Mouse (Mus musculus): ENCODE measurements around the gene Slc39a8. TPM values are rescaled to one million over a fixed set of nuclear protein-coding genes. Genes with fewer than 3 reads are reported as not detected.

Slc39a8 gene
- total RNA-seq (2021): 1 to 10 TPM; 3.4 to 5.1 TPM
- long read RNA-seq, experiment 1, partial matches to known transcripts: 0 of 5 reads
- long read RNA-seq, experiment 1, other reads (novel, unspliced or antisense): 1 of 5 reads
- long read RNA-seq, experiment 2, partial matches to known transcripts: 0 of 2 reads
- long read RNA-seq, experiment 2, other reads (novel, unspliced or antisense): 0 of 2 reads

- peak; percentile 90 to 91 for DNase-seq
Measured at GRCm38 (mm10) chr3:135825016-135825753, at the start of gene Slc39a8. Slc39a8 (plus strand) TSS chr3:135825279.

- DNase-seq: no peak
Measured at GRCm38 (mm10) chr3:135785065-135785464, 40.0 kb upstream of the Slc39a8 start.

DNA sequence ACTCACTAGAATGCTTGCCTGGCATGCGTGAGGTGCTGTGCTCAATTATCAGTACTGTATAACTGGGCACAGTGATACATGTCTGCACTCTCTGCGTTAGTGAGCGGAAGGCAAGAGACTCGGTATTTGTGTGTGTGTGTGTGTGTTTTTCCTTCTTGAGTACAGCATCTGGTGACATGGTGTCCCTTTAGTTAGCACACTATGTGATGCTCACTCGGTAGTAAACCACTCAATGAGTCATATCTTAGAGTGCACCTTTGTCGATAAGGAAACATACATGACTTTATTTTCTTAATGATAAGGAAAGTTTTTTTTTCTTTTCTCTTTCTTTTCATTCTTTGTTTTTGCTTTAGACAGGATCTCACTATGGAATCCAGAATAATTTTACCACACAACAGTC lies 29.0 kb upstream of the Slc39a8 start:
- no peak for DNase-seq

GRCm38 (mm10) chr3:135798241-135798640 lies 26.8 kb upstream of the Slc39a8 start:
- peak in 1 of 2 experiments; percentile 2 for DNase-seq

- DNase-seq: no peak
Measured at GRCm38 (mm10) chr3:135798665-135799064, 26.4 kb upstream of the Slc39a8 start.

DNA sequence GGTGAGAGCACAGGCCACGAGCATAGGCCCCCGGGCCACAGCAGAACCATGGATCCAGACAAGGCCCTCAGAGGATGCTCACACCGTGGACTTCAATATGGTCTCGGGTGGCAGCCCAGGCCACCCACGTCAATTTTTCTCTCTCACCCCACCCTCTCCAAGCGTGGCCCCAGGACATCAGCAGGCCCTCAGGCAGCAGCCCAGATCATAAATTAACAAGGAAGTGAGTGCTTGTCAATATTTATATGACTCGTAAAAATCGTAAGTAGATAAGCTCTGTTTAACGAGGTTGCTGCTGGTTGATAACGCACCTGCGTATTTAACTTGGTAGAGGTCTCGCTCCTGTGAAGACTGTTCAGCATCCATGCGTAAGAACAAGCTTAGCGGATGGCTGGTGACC lies 10.4 kb upstream of the Slc39a8 start:
- DNase-seq: no peak

GRCm38 (mm10) chr3:135815973-135816727 lies 8.9 kb upstream of the Slc39a8 start:
- no peak for DNase-seq

DNA sequence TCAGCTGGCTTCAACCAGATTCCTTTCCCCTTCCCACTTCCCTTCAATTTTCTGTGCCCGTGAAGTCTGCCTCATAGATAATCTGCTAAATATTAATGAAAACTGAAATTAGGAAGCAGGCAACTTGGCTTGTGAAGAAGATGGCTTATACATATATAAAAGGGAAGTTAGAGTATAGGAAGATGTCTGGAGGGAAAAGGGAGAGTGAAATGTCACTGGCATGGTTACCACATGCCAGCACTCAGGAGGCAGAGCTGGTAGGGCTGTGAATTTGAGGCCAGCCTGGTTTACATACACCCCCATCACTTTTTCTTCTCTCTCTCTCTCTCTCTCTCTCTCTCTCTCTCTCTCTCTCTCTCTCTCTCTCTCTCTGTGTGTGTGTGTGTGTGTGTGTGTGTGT lies 8.0 kb upstream of the Slc39a8 start:
- DNase-seq: no peak

- no peak for DNase-seq
Measured at GRCm38 (mm10) chr3:135824436-135824835, 643 bp upstream of the Slc39a8 start.

GRCm38 (mm10) chr3:135825754-135826683 lies 940 bp downstream of the Slc39a8 start:
- peak; percentile 57 to 61 for DNase-seq

- DNase-seq: no peak
Measured at GRCm38 (mm10) chr3:135826684-135827249, 1.7 kb downstream of the Slc39a8 start.

- no peak for DNase-seq
Measured at GRCm38 (mm10) chr3:135828000-135828399, 2.9 kb downstream of the Slc39a8 start.

DNA sequence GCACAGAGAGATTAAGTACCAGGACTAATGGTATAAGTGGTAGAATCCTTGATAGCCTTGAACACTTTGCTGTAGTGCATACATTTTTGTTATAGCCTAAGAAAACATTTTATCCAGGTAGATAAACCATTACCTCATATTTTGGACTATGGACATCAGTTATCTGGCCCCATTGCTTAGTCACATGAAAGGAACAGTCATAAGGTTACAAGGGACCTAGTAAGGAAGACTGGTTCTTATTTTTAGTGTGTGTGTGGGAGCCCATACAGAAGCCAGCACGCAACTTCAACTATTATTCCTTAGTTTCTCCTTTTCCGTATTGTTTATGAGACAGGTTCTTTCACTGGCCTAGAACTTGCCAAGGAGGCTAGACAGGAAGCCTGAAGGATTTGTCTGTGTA lies 7.4 kb downstream of the Slc39a8 start:
- no peak for DNase-seq

GRCm38 (mm10) chr3:135832907-135833306 lies 7.8 kb downstream of the Slc39a8 start:
- no peak for DNase-seq

DNA sequence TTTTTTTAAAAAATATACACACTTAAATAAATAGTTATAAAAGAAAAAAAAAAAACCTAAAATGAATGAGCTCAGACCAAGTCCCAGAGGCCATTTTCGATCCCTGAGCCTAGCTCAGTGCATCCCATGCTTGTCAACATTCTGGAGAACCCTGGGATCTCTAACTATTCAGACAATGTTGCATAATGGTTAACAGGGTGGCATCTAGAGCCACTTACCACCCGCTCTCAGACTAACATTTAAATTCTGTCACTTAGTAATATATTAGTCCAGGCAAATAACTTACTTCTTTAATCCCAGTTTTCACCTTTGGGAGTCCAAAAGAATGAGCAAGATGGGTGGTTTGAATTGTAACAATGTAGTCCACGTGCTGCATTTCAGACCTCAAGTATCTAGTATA lies 9.9 kb downstream of the Slc39a8 start:
- DNase-seq: no peak

- no peak for DNase-seq
Measured at GRCm38 (mm10) chr3:135839535-135839934, 14.5 kb downstream of the Slc39a8 start.

GRCm38 (mm10) chr3:135840185-135840584 lies 15.1 kb downstream of the Slc39a8 start:
- DNase-seq: no peak

DNA sequence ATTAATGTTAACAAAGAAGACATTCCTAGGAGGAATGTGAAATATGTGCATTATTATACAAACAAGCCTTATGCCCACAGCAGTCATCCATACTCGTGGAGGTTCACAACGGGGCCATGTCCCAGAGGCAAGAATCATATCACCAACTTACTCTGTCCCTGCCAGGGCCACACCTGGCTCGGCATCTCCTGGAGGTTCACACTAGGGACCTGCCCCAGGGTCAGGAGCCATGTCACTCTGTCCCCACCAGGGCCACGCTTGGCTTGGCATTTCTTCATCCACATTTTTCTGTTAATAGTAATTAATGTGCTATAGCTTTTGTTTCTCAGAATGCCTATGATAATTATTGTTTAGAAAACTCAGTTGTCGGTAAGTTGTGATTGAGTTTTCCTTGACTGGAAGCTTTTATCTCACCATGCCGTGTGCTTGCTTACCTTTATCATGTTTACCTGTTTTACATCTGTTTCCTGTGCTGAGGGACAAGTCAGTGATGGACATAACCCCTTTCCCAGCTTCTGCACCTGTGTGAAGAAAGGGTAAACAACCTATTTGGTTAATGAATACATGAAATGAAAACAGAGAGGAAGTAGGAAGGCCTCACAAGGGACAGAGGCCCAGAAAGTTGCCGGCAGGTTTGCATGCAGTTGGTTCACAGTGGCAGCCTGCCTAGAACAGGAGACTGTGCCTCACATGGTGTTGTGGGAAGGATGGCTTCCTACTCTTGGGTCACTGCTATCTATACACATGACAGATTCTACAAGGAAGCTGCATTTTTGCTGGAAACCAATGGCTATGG lies 16.8 kb downstream of the Slc39a8 start:
- DNase-seq: no peak

- no peak for DNase-seq
Measured at GRCm38 (mm10) chr3:135843181-135843580, 18.1 kb downstream of the Slc39a8 start.

DNA sequence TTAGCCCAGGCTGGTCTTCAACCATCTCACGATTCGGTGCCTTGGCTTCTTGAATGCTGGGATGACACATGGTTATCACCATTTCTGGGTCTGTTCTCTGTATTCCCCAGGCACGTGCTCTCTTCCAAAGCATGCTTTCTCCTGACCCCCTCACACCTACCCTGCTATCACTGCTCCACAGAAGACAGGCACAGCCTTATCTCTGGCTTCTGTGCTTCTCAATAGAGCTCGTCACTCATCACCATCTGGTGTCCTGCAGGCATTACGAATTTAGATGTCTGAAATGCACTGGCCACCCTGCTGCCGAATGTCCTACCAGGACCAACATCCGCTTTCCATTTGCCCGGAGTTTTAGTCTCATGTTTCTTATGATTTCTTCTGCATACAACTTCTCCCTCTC lies 18.6 kb downstream of the Slc39a8 start:
- no peak for DNase-seq

DNA sequence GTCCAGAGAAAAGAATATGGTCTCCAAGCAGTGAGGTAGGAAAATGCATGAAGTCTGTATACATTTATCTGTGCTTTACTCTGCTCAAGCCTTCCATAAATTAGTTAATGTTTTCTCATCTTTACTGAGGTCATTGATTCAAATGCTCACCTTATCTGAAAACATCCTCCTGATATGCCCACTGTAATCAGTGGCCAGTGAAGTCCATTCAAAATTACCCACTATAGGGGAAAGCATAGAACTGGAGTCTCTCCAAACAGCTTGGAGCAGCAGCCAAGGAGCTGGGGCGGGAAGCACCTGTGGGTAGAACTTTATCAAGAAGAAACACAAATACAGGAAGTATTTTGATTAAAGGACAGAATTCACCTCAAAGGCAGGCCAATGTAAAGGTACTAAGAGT lies 19.8 kb downstream of the Slc39a8 start:
- no peak for DNase-seq

Data from adrenal gland, postnatal 36 days (tissue).